Mouse (Mus musculus): ENCODE results near the gene Wfdc12. TPM values are rescaled to one million over a fixed set of nuclear protein-coding genes. Genes with fewer than 3 reads are reported as not detected.

The Wfdc12 gene
- total RNA-seq, 1 experiment from 2014 or later = not detected

- no peak for ATAC-seq (ENCODE audit: extremely low read depth, insufficient number of reproducible peaks, low FRiP score, poor library complexity, severe bottlenecking)
Observed at GRCm38 (mm10) chr2:164180770-164181169, 9.6 kb downstream of the Wfdc12 start.

GRCm38 (mm10) chr2:164180124-164180523, 10.3 kb downstream of the Wfdc12 start:
- ATAC-seq (ENCODE audit: extremely low read depth, insufficient number of reproducible peaks, low FRiP score, poor library complexity, severe bottlenecking) = 0 out of 2 replicates have a peak, but pooled peaks have one; percentile 21

- ATAC-seq (ENCODE audit: extremely low read depth, insufficient number of reproducible peaks, low FRiP score, poor library complexity, severe bottlenecking) = no peak
Observed at GRCm38 (mm10) chr2:164177831-164178230, 12.6 kb downstream of the Wfdc12 start.

GRCm38 (mm10) chr2:164175850-164176249, 14.6 kb downstream of the Wfdc12 start:
- ATAC-seq (ENCODE audit: extremely low read depth, insufficient number of reproducible peaks, low FRiP score, poor library complexity, severe bottlenecking) = no peak

GRCm38 (mm10) chr2:164174649-164175395, 15.6 kb downstream of the Wfdc12 start:
- ATAC-seq (ENCODE audit: extremely low read depth, insufficient number of reproducible peaks, low FRiP score, poor library complexity, severe bottlenecking) = no peak

GRCm38 (mm10) chr2:164173394-164173793, 17.0 kb downstream of the Wfdc12 start:
- ATAC-seq (ENCODE audit: extremely low read depth, insufficient number of reproducible peaks, low FRiP score, poor library complexity, severe bottlenecking) = no peak

- no peak for ATAC-seq (ENCODE audit: extremely low read depth, insufficient number of reproducible peaks, low FRiP score, poor library complexity, severe bottlenecking)
Observed at GRCm38 (mm10) chr2:164170902-164171301, 19.5 kb downstream of the Wfdc12 start, which contains the start of gene Kcns1. Gene Kcns1, minus strand, starts transcription at chr2:164171113.

GRCm38 (mm10) chr2:164170326-164170725, 20.1 kb downstream of the Wfdc12 start:
- ATAC-seq (ENCODE audit: extremely low read depth, insufficient number of reproducible peaks, low FRiP score, poor library complexity, severe bottlenecking) = no peak

- no peak for ATAC-seq (ENCODE audit: extremely low read depth, insufficient number of reproducible peaks, low FRiP score, poor library complexity, severe bottlenecking)
Observed at GRCm38 (mm10) chr2:164168571-164168946, 21.8 kb downstream of the Wfdc12 start.

- ATAC-seq (ENCODE audit: extremely low read depth, insufficient number of reproducible peaks, low FRiP score, poor library complexity, severe bottlenecking) = no peak
Observed at GRCm38 (mm10) chr2:164167752-164168570, 22.4 kb downstream of the Wfdc12 start.

GRCm38 (mm10) chr2:164164941-164165340, 25.5 kb downstream of the Wfdc12 start:
- no peak for ATAC-seq (ENCODE audit: extremely low read depth, insufficient number of reproducible peaks, low FRiP score, poor library complexity, severe bottlenecking)

GRCm38 (mm10) chr2:164161515-164162055, 28.8 kb downstream of the Wfdc12 start:
- ATAC-seq (ENCODE audit: extremely low read depth, insufficient number of reproducible peaks, low FRiP score, poor library complexity, severe bottlenecking) = no peak

- ATAC-seq (ENCODE audit: extremely low read depth, insufficient number of reproducible peaks, low FRiP score, poor library complexity, severe bottlenecking) = no peak
Observed at GRCm38 (mm10) chr2:164158838-164159237, 31.6 kb downstream of the Wfdc12 start.

- ATAC-seq (ENCODE audit: extremely low read depth, insufficient number of reproducible peaks, low FRiP score, poor library complexity, severe bottlenecking) = no peak
Observed at GRCm38 (mm10) chr2:164156158-164156557, 34.2 kb downstream of the Wfdc12 start.

GRCm38 (mm10) chr2:164154007-164154406, 36.4 kb downstream of the Wfdc12 start:
- ATAC-seq (ENCODE audit: extremely low read depth, insufficient number of reproducible peaks, low FRiP score, poor library complexity, severe bottlenecking) = no peak

GRCm38 (mm10) chr2:164152341-164152740, 38.1 kb downstream of the Wfdc12 start:
- ATAC-seq (ENCODE audit: extremely low read depth, insufficient number of reproducible peaks, low FRiP score, poor library complexity, severe bottlenecking) = no peak

GRCm38 (mm10) chr2:164150086-164150760, 40.2 kb downstream of the Wfdc12 start:
- ATAC-seq (ENCODE audit: extremely low read depth, insufficient number of reproducible peaks, low FRiP score, poor library complexity, severe bottlenecking) = no peak

- no peak for ATAC-seq (ENCODE audit: extremely low read depth, insufficient number of reproducible peaks, low FRiP score, poor library complexity, severe bottlenecking)
Observed at GRCm38 (mm10) chr2:164146556-164146955, 43.9 kb downstream of the Wfdc12 start.

GRCm38 (mm10) chr2:164144541-164144940, 45.9 kb downstream of the Wfdc12 start:
- no peak for ATAC-seq (ENCODE audit: extremely low read depth, insufficient number of reproducible peaks, low FRiP score, poor library complexity, severe bottlenecking)
